Mouse (Mus musculus): Measurements from ENCODE around the gene Klhl29.

GRCm38 (mm10) chr12:5044141-5044540 lies 331.3 kb downstream of the Klhl29 start:
- TF ChIP-seq CTCF (IDR thresholded peaks at IDR 0.05; ENCODE audit: control insufficient read depth, insufficient read depth, insufficient read length) = no peak
- no peak for TF ChIP-seq CEBPB (IDR thresholded peaks at IDR 0.05; ENCODE audit: low read depth)
- no peak for TF ChIP-seq MAX (IDR thresholded peaks at IDR 0.05)
- no peak for TF ChIP-seq MYOG (IDR thresholded peaks at IDR 0.05; ENCODE audit: control insufficient read depth, extremely low read depth, insufficient read length)
- TF ChIP-seq USF1 (IDR thresholded peaks at IDR 0.05; ENCODE audit: low read depth) = no peak

All from C2C12 (cell line).